Mouse (Mus musculus) liver, embryonic 12.5 days (tissue): ENCODE measurements at regions not wholly inside any gene's neighbourhood (a gene's known extent, or its start where the extent isn't known, plus 50 kb on each side); places are given as distances from the start of the nearest gene placed in this dataset.
A peak's percentile ranks its signal among the peaks of the same experiment; 100 is the strongest.

ENCODE experiments used
- ATAC-seq: fragments of 200-750 bp; cut with Nextera tagmentation; 2 replicates; pipeline ENCODE4 v1.8.0; 2017; ENCODE audit warnings: moderate number of reproducible peaks, mild to moderate bottlenecking, moderate library complexity
- H3K27ac ChIP-seq: fragments of 300-500 bp; sonication (generic); 2 replicates; pipeline ENCODE4 v1.5.1; 2016; ENCODE audit warnings: mild to moderate bottlenecking
- H3K27me3 ChIP-seq: fragments of 300-500 bp; sonication (generic); replicated peaks from 2 replicates; pipeline ENCODE4 v1.6.1; 2016; ENCODE audit warnings: mild to moderate bottlenecking, moderate library complexity
- H3K36me3 ChIP-seq: fragments of 300-500 bp; sonication (generic); 2 replicates; pipeline ENCODE4 v1.6.1; 2016; ENCODE audit warnings: mild to moderate bottlenecking, moderate library complexity
- H3K4me1 ChIP-seq: fragments of 300-500 bp; sonication (generic); 2 replicates; pipeline ENCODE4 v1.6.1; 2016
- H3K4me2 ChIP-seq: fragments of 300-500 bp; sonication (generic); 2 replicates; pipeline ENCODE4 v1.6.1; 2016; ENCODE audit warnings: mild to moderate bottlenecking, moderate library complexity
- H3K4me3 ChIP-seq: fragments of 300-500 bp; sonication (generic); 2 replicates; pipeline ENCODE4 v1.5.1; 2016; ENCODE audit warnings: mild to moderate bottlenecking, moderate library complexity
- H3K9ac ChIP-seq: fragments of 300-500 bp; sonication (generic); 2 replicates; pipeline ENCODE4 v1.6.1; 2016; ENCODE audit warnings: mild to moderate bottlenecking, moderate library complexity
- H3K9me3 ChIP-seq: fragments of 300-500 bp; sonication (generic); replicated peaks from 2 replicates; pipeline ENCODE4 v1.6.1; 2016; ENCODE audit warnings: mild to moderate bottlenecking, moderate library complexity
- WGBS: fragments of 180-500 bp; shearing (Covaris S2); methylation state at CpG from one replicate; pipeline ENCODE4 v1.1.7; 2016; ENCODE audit not compliant: insufficient replicate concordance; 5-methylcytosine and 5-hydroxymethylcytosine counted together

DNA sequence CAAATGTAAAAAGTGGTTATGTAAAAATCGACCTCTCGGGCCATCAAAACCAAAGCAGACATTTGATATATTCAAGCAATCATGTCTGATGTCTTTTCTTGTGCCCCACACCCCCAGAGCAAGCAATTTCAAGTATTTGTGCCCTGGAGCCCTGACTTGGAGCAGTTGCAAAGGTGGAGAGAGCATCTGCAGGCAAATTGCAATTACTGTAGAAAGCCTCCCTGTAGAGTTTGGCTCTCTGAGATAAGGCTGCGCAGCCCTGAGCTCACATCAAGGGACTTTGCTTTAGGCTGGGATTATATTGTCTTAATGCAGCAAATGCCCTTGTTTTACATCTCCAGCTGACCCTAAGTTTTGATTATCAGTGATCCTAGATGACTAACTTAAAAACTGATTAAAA, 147.3 kb downstream of the Dyrk2 start:
- no peak overlapping the region for H3K9ac ChIP-seq
- 63% methylated on average over 3 of the region's 3 CpGs for WGBS
- no peak for ATAC-seq
- H3K4me1 ChIP-seq: no peaks in the 10 kb centered on the region
- no peaks in the 10 kb centered on the region for H3K9me3 ChIP-seq
- no peak overlapping the region for H3K4me2 ChIP-seq
- H3K27me3 ChIP-seq: no peaks in the 10 kb centered on the region
- H3K27ac ChIP-seq: no peak overlapping the region
- H3K4me3 ChIP-seq: no peak overlapping the region
- no peaks in the 10 kb centered on the region for H3K36me3 ChIP-seq

GRCm38 (mm10) chr10:118736093-118736492, 133.9 kb downstream of the Dyrk2 start:
- Histone ChIP-seq H3K4me2 (no peak overlapping the region), H3K27ac (no peak overlapping the region), H3K36me3 (no peaks in the 10 kb centered on the region), H3K27me3 (no peaks in the 10 kb centered on the region), H3K9me3 (0 out of 2 replicates have a peak, but pooled peaks cover 3% of the 10 kb centered on the region), H3K4me1 (no peaks in the 10 kb centered on the region), H3K4me3 (no peak overlapping the region), H3K9ac (no peak overlapping the region)
- ATAC-seq: no peak
- WGBS: 60% methylated on average over 4 of the region's 4 CpGs

GRCm38 (mm10) chr10:118737064-118737463, 132.9 kb downstream of the Dyrk2 start:
- no peaks in the 10 kb centered on the region for H3K36me3 ChIP-seq
- H3K4me1 ChIP-seq: no peaks in the 10 kb centered on the region
- no peak overlapping the region for H3K4me2 ChIP-seq
- H3K9me3 ChIP-seq: 0 out of 2 replicates have a peak, but pooled peaks cover 3% of the 10 kb centered on the region
- H3K27me3 ChIP-seq: no peaks in the 10 kb centered on the region
- no peak overlapping the region for H3K27ac ChIP-seq
- no peak overlapping the region for H3K9ac ChIP-seq
- ATAC-seq: no peak
- H3K4me3 ChIP-seq: no peak overlapping the region

DNA sequence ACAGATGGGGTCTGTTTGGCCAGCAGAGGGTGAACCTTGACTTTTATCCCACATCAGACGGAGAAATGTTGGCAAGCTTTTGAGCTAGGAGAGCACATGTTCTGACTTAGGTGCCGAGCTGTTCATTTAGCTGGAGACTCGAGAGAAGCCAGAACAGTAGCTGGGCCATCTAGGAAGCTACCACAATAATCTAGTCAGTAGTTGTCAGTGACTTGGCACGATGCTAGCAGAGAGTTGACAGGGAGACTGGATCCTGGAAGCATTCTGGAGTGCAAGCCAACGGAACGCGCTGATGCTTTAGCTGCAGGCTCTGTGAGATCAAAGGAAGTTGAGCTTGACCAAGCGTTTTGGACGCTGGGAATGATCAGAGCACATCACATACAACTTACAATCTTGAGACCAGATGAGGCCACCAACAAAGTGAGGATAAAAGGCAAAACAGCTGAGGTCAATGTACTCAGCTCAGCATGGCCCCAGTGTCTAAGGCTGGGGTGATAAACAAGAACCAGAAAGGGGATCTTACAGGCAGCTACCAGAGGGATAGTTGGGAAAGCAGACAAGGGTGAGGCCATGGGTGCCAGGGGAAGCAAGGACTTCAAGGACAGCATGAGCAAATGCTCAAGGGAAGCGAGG, 130.0 kb downstream of the Dyrk2 start:
- H3K27ac ChIP-seq: no peak overlapping the region
- no peak overlapping the region for H3K4me3 ChIP-seq
- ATAC-seq: no peak
- no peak overlapping the region for H3K4me2 ChIP-seq
- no peaks in the 10 kb centered on the region for H3K36me3 ChIP-seq
- no peak overlapping the region for H3K9ac ChIP-seq
- 0 out of 2 replicates have a peak, but pooled peaks cover 3% of the 10 kb centered on the region for H3K9me3 ChIP-seq
- 74% methylated on average over 10 of the region's 10 CpGs for WGBS
- no peaks in the 10 kb centered on the region for H3K4me1 ChIP-seq
- H3K27me3 ChIP-seq: no peaks in the 10 kb centered on the region

- WGBS: 77% methylated on average over 9 of the region's 9 CpGs
- no peak for ATAC-seq
Measured at GRCm38 (mm10) chr10:118743831-118744230, 126.2 kb downstream of the Dyrk2 start.

GRCm38 (mm10) chr10:118746719-118747395, 123.2 kb downstream of the Dyrk2 start:
- Histone ChIP-seq H3K9me3 (no peaks in the 10 kb centered on the region), H3K36me3 (no peaks in the 10 kb centered on the region), H3K27me3 (no peaks in the 10 kb centered on the region), H3K27ac (no peak overlapping the region), H3K4me2 (no peak overlapping the region), H3K4me3 (no peak overlapping the region), H3K9ac (no peak overlapping the region), H3K4me1 (peaks cover 10% of the 10 kb centered on the region; the same call in 1 of the 2 replicates)
- no peak for ATAC-seq
- WGBS: 52% methylated on average over 4 of the region's 4 CpGs

More at GRCm38 (mm10) chr10:118743831-118744230, 126.2 kb downstream of the Dyrk2 start:
- no peak overlapping the region for H3K27ac ChIP-seq
- H3K4me1 ChIP-seq: peaks cover 1% of the 10 kb centered on the region; the same call in 1 of the 2 replicates
- no peak overlapping the region for H3K9ac ChIP-seq
- no peak overlapping the region for H3K4me2 ChIP-seq
- no peaks in the 10 kb centered on the region for H3K27me3 ChIP-seq
- H3K36me3 ChIP-seq: no peaks in the 10 kb centered on the region
- no peaks in the 10 kb centered on the region for H3K9me3 ChIP-seq
- no peak overlapping the region for H3K4me3 ChIP-seq

- Histone ChIP-seq H3K27me3 (no peaks in the 10 kb centered on the region), H3K9me3 (no peaks in the 10 kb centered on the region), H3K9ac (no peak overlapping the region), H3K36me3 (no peaks in the 10 kb centered on the region), H3K4me2 (no peak overlapping the region), H3K4me1 (peaks cover 10% of the 10 kb centered on the region; the same call in 1 of the 2 replicates), H3K27ac (no peak overlapping the region), H3K4me3 (no peak overlapping the region)
- peak; percentile 66 for ATAC-seq
- 64% methylated on average over 1 of the region's 1 CpGs for WGBS
Measured at GRCm38 (mm10) chr10:118749039-118749438, 121.0 kb downstream of the Dyrk2 start.

DNA sequence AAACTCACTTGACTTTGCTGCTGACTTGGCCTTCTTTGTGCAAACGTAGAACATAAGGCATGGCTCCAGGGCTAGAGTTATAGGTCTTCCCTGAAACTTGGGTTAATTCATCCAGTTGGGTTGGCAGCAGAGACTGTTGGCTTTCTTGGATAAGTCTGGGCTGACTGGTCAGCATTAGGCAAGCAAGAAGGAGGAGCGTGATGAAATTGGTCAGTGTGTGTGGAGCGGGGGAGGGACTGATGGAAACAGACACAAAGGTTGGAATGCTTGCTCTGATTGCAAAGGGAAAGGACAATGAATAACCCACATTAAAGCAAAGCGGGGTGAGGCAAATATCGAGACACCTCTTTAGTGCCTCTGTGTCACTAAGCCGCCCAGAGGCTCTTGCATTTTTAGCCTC, 120.3 kb downstream of the Dyrk2 start:
- no peaks in the 10 kb centered on the region for H3K27me3 ChIP-seq
- H3K27ac ChIP-seq: no peak overlapping the region
- 75% methylated on average over 6 of the region's 6 CpGs for WGBS
- H3K4me3 ChIP-seq: no peak overlapping the region
- H3K36me3 ChIP-seq: no peaks in the 10 kb centered on the region
- H3K4me2 ChIP-seq: no peak overlapping the region
- H3K9me3 ChIP-seq: no peaks in the 10 kb centered on the region
- ATAC-seq: no peak
- peaks cover 10% of the 10 kb centered on the region; the same call in 1 of the 2 replicates for H3K4me1 ChIP-seq
- no peak overlapping the region for H3K9ac ChIP-seq

- 62% methylated on average over 2 of the region's 2 CpGs for WGBS
- Histone ChIP-seq H3K4me3 (no peak overlapping the region), H3K9ac (no peak overlapping the region), H3K9me3 (no peaks in the 10 kb centered on the region), H3K27ac (no peak overlapping the region), H3K27me3 (no peaks in the 10 kb centered on the region), H3K4me2 (no peak overlapping the region), H3K36me3 (no peaks in the 10 kb centered on the region), H3K4me1 (peaks cover 10% of the 10 kb centered on the region; the same call in 1 of the 2 replicates)
- no peak for ATAC-seq
Measured at GRCm38 (mm10) chr10:118751110-118751509, 118.9 kb downstream of the Dyrk2 start.

GRCm38 (mm10) chr10:118753061-118753775, 116.8 kb downstream of the Dyrk2 start:
- no peak overlapping the region for H3K9ac ChIP-seq
- no peak overlapping the region for H3K4me3 ChIP-seq
- no peaks in the 10 kb centered on the region for H3K36me3 ChIP-seq
- H3K4me1 ChIP-seq: peaks cover 10% of the 10 kb centered on the region; the same call in 1 of the 2 replicates
- H3K9me3 ChIP-seq: no peaks in the 10 kb centered on the region
- no peak for ATAC-seq
- WGBS: 63% methylated on average over 5 of the region's 5 CpGs
- no peak overlapping the region for H3K27ac ChIP-seq
- H3K27me3 ChIP-seq: no peaks in the 10 kb centered on the region
- no peak overlapping the region for H3K4me2 ChIP-seq

- Histone ChIP-seq H3K4me3 (no peak overlapping the region), H3K9ac (no peak overlapping the region), H3K36me3 (no peaks in the 10 kb centered on the region), H3K9me3 (no peaks in the 10 kb centered on the region), H3K4me2 (no peak overlapping the region), H3K27ac (no peak overlapping the region), H3K4me1 (0 out of 2 replicates have a peak, but pooled peaks cover 3% of the 10 kb centered on the region), H3K27me3 (no peaks in the 10 kb centered on the region)
- 82% methylated on average over 13 of the region's 13 CpGs for WGBS
- ATAC-seq: no peak
Measured at GRCm38 (mm10) chr10:118754791-118755190, 115.2 kb downstream of the Dyrk2 start.

GRCm38 (mm10) chr10:118758825-118759471, 111.1 kb downstream of the Dyrk2 start:
- WGBS: 81% methylated on average over 18 of the region's 18 CpGs
- Histone ChIP-seq H3K4me2 (no peak overlapping the region), H3K9me3 (no peaks in the 10 kb centered on the region), H3K4me1 (peaks cover 11% of the 10 kb centered on the region), H3K27me3 (no peaks in the 10 kb centered on the region), H3K36me3 (no peaks in the 10 kb centered on the region), H3K4me3 (no peak overlapping the region), H3K9ac (no peak overlapping the region), H3K27ac (no peak overlapping the region)
- ATAC-seq: no peak
